Mouse (Mus musculus) embryonic facial prominence, embryonic 12.5 days (tissue): ENCODE results near the gene Slc25a36. TPM values are rescaled to one million over a fixed set of nuclear protein-coding genes. Genes with fewer than 3 reads are reported as not detected.

Experiments
- ATAC-seq: fragments of 200-750 bp; cut with Nextera tagmentation; 2 replicates; pipeline ENCODE4 v1.8.0; 2017; ENCODE audit not compliant: insufficient number of reproducible peaks, insufficient read depth, low FRiP score, low TSS enrichment
- H3K27ac ChIP-seq: fragments of 300-500 bp; sonication (generic); 2 replicates; pipeline ENCODE4 v1.5.1; 2016; ENCODE audit warnings: mild to moderate bottlenecking
- H3K27me3 ChIP-seq: fragments of 300-500 bp; sonication (generic); 2 replicates; pipeline ENCODE4 v1.6.1; 2016; ENCODE audit warnings: mild to moderate bottlenecking, moderate library complexity
- H3K36me3 ChIP-seq: fragments of 300-500 bp; sonication (generic); 2 replicates; pipeline ENCODE4 v1.6.1; 2016; ENCODE audit warnings: mild to moderate bottlenecking
- H3K4me1 ChIP-seq: fragments of 300-500 bp; sonication (generic); 2 replicates; pipeline ENCODE4 v1.6.1; 2016
- H3K4me2 ChIP-seq: fragments of 300-500 bp; sonication (generic); replicated peaks from 2 replicates; pipeline ENCODE4 v1.6.1; 2016; ENCODE audit warnings: mild to moderate bottlenecking, moderate library complexity
- H3K4me3 ChIP-seq: fragments of 300-500 bp; sonication (generic); 2 replicates; pipeline ENCODE4 v1.5.1; 2016; ENCODE audit warnings: mild to moderate bottlenecking
- H3K9ac ChIP-seq: fragments of 300-500 bp; sonication (generic); 2 replicates; pipeline ENCODE4 v1.6.1; 2016; ENCODE audit warnings: mild to moderate bottlenecking, moderate library complexity
- H3K9me3 ChIP-seq: fragments of 300-500 bp; sonication (generic); 2 replicates; pipeline ENCODE4 v1.6.1; 2016; ENCODE audit warnings: mild to moderate bottlenecking, moderate library complexity
- WGBS: fragments of 180-500 bp; shearing (Covaris S2); methylation state at CpG from one replicate; pipeline ENCODE4 v1.1.7; 2016; 5-methylcytosine and 5-hydroxymethylcytosine counted together
- polyA plus RNA-seq: library from polyadenylated mRNA; unstranded; fragments of >200 nt; fragmentation: Nextera tagmentation; extraction: Ambion mirVana; gene quantifications from 2 replicates; pipeline ENCODE4 v1.2.1, GENCODE M21; 2016

The Slc25a36 gene
- polyA plus RNA-seq, 1 experiment from 2014 or later, result 108 TPM

DNA sequence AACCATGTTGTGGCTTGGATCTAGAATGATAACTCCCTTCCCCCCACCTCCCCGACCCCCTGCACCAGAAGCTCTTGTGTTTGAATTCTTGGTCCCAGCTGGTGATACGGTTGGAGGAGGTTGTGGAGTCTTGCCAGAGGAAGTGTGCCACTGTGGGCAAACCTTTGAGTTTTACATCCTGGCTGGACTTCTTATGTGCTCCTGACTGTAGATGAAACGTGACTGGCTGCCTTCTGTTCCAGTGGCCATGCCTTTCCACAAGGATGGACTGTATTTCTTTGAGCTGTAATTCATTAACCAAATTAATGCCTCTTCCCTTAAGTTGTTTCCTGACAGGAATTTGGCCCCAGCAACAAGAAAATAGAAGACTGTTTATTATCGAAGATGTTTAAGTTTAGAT is 26.2 kb upstream of the Slc25a36 start:
- no peak for ATAC-seq
- no peaks in the 10 kb centered on the region for H3K27me3 ChIP-seq
- WGBS, result 89% methylated on average over 4 of the region's 4 CpGs

DNA sequence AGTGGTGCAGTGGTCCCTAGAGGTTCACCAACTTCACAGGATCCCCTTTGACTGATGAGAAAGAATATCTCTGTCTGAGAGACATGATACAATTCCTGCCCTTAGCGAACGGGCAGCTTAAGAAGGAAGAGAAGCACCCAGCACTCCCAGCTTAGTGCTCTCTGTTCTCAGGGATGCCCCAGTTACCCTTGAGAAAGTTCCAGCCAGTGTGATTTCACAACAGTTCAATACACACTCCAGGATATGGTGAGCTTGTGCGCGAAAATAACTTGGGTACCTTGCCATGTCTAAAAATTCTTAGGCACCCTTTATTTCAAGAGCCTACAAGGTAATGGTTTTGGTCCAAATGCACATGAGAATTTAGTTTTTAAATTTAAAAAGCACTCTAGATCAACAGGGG is 24.9 kb upstream of the Slc25a36 start:
- H3K9me3 ChIP-seq, result no peaks in the 10 kb centered on the region
- H3K27ac ChIP-seq, result no peak overlapping the region
- H3K4me1 ChIP-seq, result no peaks in the 10 kb centered on the region
- no peak overlapping the region for H3K4me3 ChIP-seq
- 77% methylated on average over 4 of the region's 4 CpGs for WGBS
- no peak for ATAC-seq
- no peak overlapping the region for H3K9ac ChIP-seq
- H3K4me2 ChIP-seq, result no peak overlapping the region
- no peaks in the 10 kb centered on the region for H3K36me3 ChIP-seq
- H3K27me3 ChIP-seq, result no peaks in the 10 kb centered on the region

More for the DNA sequence above, 26.2 kb upstream of the Slc25a36 start:
- H3K9me3 ChIP-seq, result no peaks in the 10 kb centered on the region
- H3K4me1 ChIP-seq, result no peaks in the 10 kb centered on the region
- H3K27ac ChIP-seq, result no peak overlapping the region
- no peak overlapping the region for H3K9ac ChIP-seq
- no peak overlapping the region for H3K4me2 ChIP-seq
- no peak overlapping the region for H3K4me3 ChIP-seq
- H3K36me3 ChIP-seq, result no peaks in the 10 kb centered on the region

- no peaks in the 10 kb centered on the region for H3K4me1 ChIP-seq
- no peak for ATAC-seq
- no peak overlapping the region for H3K4me3 ChIP-seq
- no peaks in the 10 kb centered on the region for H3K36me3 ChIP-seq
- H3K27me3 ChIP-seq, result no peaks in the 10 kb centered on the region
- WGBS, result 56% methylated on average over 8 of the region's 8 CpGs
- no peaks in the 10 kb centered on the region for H3K9me3 ChIP-seq
- H3K4me2 ChIP-seq, result no peak overlapping the region
- no peak overlapping the region for H3K27ac ChIP-seq
- no peak overlapping the region for H3K9ac ChIP-seq
Measured at GRCm38 (mm10) chr9:97133178-97133577, 22.2 kb upstream of the Slc25a36 start.

DNA sequence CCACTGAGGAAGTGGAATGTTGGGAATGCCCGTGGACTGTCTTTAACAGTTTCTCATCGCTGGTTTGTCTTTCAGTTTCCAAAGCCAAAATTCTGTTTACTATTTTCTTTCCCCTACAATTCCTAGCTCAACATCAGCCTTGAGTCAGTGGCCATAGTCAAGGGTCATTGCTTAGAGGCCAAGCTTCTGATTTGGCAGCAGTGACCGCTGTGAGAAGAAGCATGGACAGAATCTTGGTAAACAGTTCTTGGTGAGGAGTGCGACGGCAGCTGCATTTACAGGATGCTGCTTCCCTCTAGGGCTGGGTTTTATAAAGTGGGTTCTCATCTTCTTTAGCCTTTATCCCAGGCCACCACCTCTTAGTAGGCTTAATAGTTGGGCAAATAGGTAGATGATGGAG is 19.0 kb upstream of the Slc25a36 start:
- H3K4me3 ChIP-seq, result no peak overlapping the region
- H3K27me3 ChIP-seq, result no peaks in the 10 kb centered on the region
- H3K9ac ChIP-seq, result no peak overlapping the region
- no peaks in the 10 kb centered on the region for H3K4me1 ChIP-seq
- no peaks in the 10 kb centered on the region for H3K36me3 ChIP-seq
- H3K27ac ChIP-seq, result no peak overlapping the region
- no peaks in the 10 kb centered on the region for H3K9me3 ChIP-seq
- no peak overlapping the region for H3K4me2 ChIP-seq
- 92% methylated on average over 5 of the region's 5 CpGs for WGBS
- no peak for ATAC-seq

DNA sequence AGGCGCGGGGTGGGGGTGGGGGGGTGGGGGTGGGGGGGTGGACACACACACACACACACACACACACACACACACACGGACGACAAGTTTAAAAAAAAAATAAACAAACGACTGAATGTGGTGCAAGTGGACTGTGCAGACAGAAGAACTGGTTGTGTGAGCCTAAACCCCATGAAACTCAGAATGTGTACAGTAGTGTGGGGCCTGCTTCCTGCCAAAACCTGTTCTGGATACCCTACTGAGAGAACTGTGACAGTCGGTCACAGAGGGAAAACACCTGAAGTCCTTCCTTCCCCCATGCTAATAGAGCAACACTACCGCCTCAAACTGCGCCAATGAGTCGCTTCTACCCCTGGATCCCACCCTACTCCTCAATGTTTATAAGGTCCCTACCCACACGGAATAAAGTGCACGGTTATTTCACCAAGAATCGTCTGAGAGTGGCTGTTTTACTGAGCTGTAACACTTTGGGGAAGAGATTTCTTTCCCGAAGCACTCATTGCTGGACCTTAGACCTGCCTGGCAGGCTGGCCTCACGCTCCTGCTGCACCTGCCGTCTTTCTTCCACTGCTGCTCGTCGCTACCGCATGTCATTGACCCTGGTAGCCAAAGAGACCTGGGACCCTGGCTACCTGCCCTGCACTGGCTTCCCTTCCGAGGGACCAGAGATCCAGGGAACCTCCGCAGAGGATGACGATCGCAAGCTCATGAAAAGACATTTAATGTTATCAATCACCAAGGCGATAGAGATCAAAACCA is 13.2 kb upstream of the Slc25a36 start:
- Histone ChIP-seq H3K4me1 (no peaks in the 10 kb centered on the region), H3K27ac (no peak overlapping the region), H3K36me3 (no peaks in the 10 kb centered on the region), H3K4me2 (no peak overlapping the region), H3K4me3 (no peak overlapping the region), H3K27me3 (no peaks in the 10 kb centered on the region), H3K9me3 (no peaks in the 10 kb centered on the region), H3K9ac (no peak overlapping the region)
- WGBS, result 63% methylated on average over 23 of the region's 23 CpGs
- no peak for ATAC-seq

GRCm38 (mm10) chr9:97121432-97121831 is 10.5 kb upstream of the Slc25a36 start:
- WGBS, result 85% methylated on average over 2 of the region's 2 CpGs
- no peak overlapping the region for H3K4me2 ChIP-seq
- no peaks in the 10 kb centered on the region for H3K27me3 ChIP-seq
- no peaks in the 10 kb centered on the region for H3K9me3 ChIP-seq
- H3K4me3 ChIP-seq, result no peak overlapping the region
- no peaks in the 10 kb centered on the region for H3K36me3 ChIP-seq
- no peak overlapping the region for H3K27ac ChIP-seq
- no peaks in the 10 kb centered on the region for H3K4me1 ChIP-seq
- no peak for ATAC-seq
- H3K9ac ChIP-seq, result no peak overlapping the region

DNA sequence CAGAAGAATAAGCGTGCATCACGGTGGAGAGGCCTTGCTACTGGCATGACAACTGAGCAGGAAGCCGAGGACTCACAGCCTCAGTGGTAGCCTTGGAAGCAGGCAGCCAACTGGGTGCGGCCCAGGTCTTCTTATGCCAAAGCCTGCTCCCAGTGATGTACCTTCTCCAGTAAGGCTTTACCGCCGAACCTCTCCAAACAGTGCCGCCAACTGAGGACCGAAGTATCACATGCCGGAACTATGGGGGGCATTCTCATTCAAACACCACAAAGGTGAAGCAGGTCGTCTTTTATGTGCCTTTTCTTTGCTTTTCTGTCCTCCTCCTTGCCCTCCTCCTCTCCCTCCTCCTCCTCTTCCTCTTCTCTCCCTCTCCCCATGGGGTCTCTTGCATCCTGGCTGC is 3.3 kb upstream of the Slc25a36 start:
- Histone ChIP-seq H3K9ac (no peak overlapping the region), H3K4me3 (no peak overlapping the region), H3K27ac (no peak overlapping the region), H3K36me3 (no peaks in the 10 kb centered on the region), H3K4me2 (no peak overlapping the region), H3K4me1 (peaks cover 6% of the 10 kb centered on the region), H3K27me3 (no peaks in the 10 kb centered on the region), H3K9me3 (no peaks in the 10 kb centered on the region)
- ATAC-seq, result no peak
- WGBS, result 80% methylated on average over 10 of the region's 10 CpGs

DNA sequence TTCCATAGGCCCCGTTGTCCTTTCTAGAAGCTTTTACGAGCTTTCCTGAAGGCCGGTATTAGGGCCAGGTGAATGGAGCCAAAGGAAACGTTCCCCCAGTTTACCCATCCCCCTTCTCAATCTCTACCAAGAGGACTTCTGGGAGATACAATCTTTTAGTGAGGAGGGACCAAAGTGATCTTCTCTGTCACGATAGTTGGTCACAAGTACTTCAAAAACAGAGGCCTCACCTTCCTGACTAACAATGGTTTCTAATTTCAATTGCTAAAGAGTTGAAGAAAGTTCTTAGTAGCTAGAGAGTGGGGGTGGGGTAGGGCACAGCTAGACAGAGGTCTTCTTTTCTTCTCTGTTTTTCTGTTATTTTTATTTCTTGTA is 2.6 kb upstream of the Slc25a36 start:
- 36% methylated on average over 5 of the region's 5 CpGs for WGBS
- ATAC-seq, result no peak
- no peaks in the 10 kb centered on the region for H3K27me3 ChIP-seq
- H3K9ac ChIP-seq, result no peak overlapping the region
- no peaks in the 10 kb centered on the region for H3K9me3 ChIP-seq
- H3K4me3 ChIP-seq, result no peak overlapping the region
- no peak overlapping the region for H3K4me2 ChIP-seq
- no peaks in the 10 kb centered on the region for H3K36me3 ChIP-seq
- H3K27ac ChIP-seq, result no peak overlapping the region
- peaks cover 11% of the 10 kb centered on the region for H3K4me1 ChIP-seq

GRCm38 (mm10) chr9:97112797-97113554 is 2.0 kb upstream of the Slc25a36 start:
- no peak overlapping the region for H3K9ac ChIP-seq
- 62% methylated on average over 24 of the region's 24 CpGs for WGBS
- H3K4me1 ChIP-seq, result peaks cover 11% of the 10 kb centered on the region
- H3K9me3 ChIP-seq, result no peaks in the 10 kb centered on the region
- no peak for ATAC-seq
- H3K27ac ChIP-seq, result no peak overlapping the region
- H3K36me3 ChIP-seq, result no peaks in the 10 kb centered on the region
- H3K27me3 ChIP-seq, result no peaks in the 10 kb centered on the region
- H3K4me2 ChIP-seq, result no peak overlapping the region
- no peak overlapping the region for H3K4me3 ChIP-seq

GRCm38 (mm10) chr9:97112238-97112637 is 1.3 kb upstream of the Slc25a36 start:
- H3K4me3 ChIP-seq, result no peak overlapping the region
- WGBS, result 84% methylated on average over 7 of the region's 7 CpGs
- H3K9me3 ChIP-seq, result no peaks in the 10 kb centered on the region
- H3K27me3 ChIP-seq, result no peaks in the 10 kb centered on the region
- peaks cover 11% of the 10 kb centered on the region for H3K4me1 ChIP-seq
- no peak for ATAC-seq
- no peak overlapping the region for H3K27ac ChIP-seq
- H3K36me3 ChIP-seq, result no peaks in the 10 kb centered on the region
- H3K9ac ChIP-seq, result no peak overlapping the region
- H3K4me2 ChIP-seq, result no peak overlapping the region

DNA sequence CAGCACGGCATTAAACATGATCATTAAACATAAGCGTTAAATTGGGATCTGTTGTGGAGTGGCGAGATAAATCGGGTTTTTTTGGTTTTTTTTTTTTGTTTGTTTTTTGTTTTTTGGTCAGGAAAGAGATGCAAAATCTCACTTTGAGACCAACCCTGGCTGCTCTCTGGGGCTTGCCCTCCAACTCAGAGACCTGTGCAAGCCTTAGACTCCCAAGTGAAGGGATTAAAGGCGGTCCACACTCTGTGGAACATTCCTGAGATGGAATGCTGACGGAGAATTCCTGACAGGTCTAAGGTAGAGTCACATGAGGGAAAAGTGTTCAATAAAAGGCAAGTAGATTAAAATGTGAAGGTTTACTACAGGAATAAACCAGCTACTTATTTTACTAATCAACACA is 549 bp upstream of the Slc25a36 start:
- Histone ChIP-seq H3K4me1 (peaks cover 12% of the 10 kb centered on the region), H3K27me3 (no peaks in the 10 kb centered on the region), H3K4me2 (peak overlapping the region; percentile 60), H3K4me3 (peak overlapping the region; percentile 84), H3K9ac (peak overlapping the region; percentile 88), H3K9me3 (no peaks in the 10 kb centered on the region), H3K36me3 (no peaks in the 10 kb centered on the region), H3K27ac (peak overlapping the region; percentile 88; the same call in 1 of the 2 replicates)
- 6% methylated on average over 6 of the region's 6 CpGs for WGBS
- no peak for ATAC-seq

DNA sequence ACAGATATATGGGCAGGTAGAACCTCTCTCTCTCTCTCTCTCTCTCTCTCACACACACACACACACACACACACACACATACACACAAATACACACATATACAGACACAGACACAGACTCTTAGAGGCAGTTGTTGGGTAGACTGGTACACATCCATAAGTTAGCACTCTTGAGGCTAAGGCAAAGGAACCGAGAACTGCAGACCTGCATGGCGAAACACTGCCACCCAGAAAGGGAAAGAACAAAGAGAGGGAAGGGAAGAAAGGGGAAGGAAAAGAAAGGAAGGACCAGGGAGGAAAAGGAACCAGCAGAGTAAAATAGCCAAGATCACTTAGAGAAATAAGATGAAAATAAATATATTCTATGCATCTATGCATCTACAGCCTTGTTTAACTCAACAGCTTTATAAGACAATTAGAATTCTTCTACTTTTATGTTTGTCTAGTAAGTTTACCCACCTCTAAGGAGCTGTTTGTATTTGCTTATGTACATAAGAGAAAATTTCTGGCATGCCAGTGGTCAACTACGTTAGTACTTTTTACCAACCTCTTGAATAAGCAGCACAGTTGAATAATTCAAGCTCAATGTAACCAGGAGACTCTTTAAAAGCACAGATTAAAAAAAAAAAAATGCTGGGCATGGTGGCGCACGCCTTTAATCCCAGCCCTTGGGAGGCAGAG is 4.3 kb downstream of the Slc25a36 start:
- WGBS, result 93% methylated on average over 5 of the region's 5 CpGs
- H3K4me2 ChIP-seq, result no peak overlapping the region
- H3K9me3 ChIP-seq, result no peaks in the 10 kb centered on the region
- H3K4me1 ChIP-seq, result peaks cover 14% of the 10 kb centered on the region
- H3K27ac ChIP-seq, result no peak overlapping the region
- no peak overlapping the region for H3K4me3 ChIP-seq
- no peaks in the 10 kb centered on the region for H3K27me3 ChIP-seq
- no peak overlapping the region for H3K9ac ChIP-seq
- no peak for ATAC-seq
- no peaks in the 10 kb centered on the region for H3K36me3 ChIP-seq
